Mouse (Mus musculus): ENCODE measurements around the gene Slc5a5.

The Slc5a5 gene

GRCm38 (mm10) chr8:70850947-70851346, 41.6 kb downstream of the Slc5a5 start:
- no peak for DNase-seq

DNA sequence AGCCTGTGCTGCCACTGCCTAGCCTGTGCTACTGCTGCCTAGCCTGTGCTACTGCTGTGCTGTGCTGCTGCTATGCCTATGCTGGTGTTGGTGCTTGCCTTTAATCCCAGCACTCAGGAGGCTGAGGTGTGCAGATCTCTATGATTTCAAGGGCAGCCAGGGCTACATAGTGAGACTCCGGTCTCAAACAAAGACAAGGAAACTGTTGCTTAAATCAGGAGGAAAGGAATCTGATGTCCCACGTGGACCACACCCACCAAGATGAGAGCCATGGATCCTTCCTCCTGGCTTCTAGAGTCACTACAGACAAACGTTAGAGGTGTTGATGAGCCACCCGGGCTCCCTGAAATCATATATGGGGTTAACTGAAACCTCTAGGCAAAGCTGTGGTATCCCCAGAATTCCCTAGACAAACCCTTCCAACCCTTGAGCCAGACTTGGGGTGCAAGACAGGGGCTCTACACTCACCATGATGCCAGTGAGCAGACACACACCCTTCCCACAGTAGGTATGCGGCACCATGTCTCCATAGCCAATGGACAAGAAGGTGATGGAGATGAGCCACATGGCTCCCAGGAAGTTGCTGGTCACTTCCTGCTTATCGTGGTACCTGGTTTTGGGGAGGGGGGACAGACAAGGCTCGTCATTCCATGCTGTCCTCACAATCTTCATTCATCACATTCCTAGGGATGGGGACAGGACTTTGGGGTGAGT, 42.3 kb downstream of the Slc5a5 start:
- no peak for DNase-seq

DNA sequence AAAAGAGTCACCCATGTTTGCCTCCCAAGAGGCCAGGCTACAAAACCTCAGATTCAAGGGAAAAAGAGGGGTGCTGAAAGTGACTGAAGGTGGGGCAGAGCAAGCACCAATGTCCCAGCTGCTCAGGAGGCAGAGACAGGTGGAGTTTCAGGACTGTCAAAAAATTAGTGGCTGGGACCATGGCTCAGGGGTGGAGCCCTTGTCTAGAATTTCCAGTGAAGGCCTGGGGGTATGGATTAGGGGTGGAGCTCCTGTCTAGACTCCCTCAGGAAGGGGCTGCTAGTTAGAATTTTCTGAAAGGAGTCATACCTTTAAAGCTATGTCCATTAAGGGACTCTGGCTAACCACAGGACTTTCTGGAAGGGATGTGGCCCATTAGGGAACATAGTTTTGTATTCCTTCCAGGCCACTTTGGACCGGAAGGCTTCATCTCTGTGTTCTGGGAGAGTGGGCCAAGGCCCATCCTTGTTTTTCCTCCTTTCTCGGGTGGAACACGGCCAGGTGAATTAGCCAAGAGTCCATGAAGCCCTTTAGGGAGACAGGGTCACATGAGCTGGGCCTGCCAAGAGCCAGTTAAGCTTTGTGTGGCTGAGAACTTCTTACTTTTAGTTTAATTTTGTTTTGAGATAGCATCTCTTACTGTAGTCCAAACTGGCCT, 43.1 kb downstream of the Slc5a5 start:
- no peak for DNase-seq

DNA sequence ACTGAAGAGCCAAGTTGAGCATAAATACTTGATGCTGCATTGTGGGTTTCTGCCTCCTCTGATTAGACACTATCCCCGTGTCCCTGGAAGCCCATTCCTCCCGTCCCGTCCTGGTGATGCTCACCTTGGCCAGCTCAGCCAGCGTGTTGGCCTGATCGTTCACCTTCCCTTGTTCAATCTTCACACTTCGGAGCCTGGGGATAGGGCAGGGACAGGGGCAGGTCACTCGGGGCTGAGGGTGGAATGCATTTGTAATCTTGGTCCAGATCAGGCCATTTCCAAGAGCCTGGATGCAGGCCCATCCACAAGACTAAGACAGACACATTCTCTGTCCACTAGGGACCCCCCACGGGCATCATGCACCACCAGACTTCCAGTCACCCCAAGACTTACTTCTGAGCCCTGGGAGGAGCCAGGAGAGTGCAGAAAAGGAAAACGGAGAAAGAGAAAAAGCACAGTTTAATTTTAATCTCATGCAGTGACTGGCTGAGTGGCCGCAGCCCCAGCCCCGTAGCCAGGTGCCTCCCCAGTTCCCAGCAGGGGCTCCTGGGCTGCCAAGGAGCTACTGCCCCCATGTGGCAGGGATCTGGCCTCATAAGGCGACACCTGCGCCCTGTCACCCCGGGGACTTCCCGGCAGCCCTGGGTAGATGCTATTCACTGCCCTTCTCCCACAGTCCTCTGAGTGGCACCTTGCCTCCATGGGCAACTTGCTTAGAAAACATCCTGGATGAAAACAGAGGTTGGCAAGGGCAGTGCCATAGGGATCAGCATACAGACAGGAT, 46.0 kb downstream of the Slc5a5 start:
- DNase-seq: no peak

- no peak for DNase-seq
Measured at GRCm38 (mm10) chr8:70845108-70845507, 47.4 kb downstream of the Slc5a5 start.

- DNase-seq: peak; percentile 86
Measured at GRCm38 (mm10) chr8:70844523-70844922, 48.0 kb downstream of the Slc5a5 start.

DNA sequence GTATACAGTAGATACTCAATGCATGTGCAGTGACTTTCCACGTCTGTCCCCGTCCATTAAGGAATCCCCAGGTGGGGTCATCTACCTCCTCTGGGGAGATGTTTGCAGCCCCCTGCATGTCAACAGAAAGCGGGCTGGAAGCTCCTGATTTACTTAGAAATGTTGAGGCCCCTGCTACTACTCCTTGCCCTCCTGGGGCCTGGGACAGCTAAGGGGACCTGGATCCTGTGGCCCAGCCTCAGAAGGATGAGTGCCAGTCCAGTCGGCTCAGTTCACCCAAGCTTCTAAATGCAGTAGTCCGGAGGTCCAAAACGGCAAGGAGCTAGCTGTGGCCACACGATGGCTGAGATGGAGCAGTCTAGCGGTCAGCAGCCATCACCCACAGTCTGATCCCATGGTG, 48.6 kb downstream of the Slc5a5 start:
- no peak for DNase-seq

- DNase-seq: no peak
Measured at GRCm38 (mm10) chr8:70843214-70843773, 49.3 kb downstream of the Slc5a5 start.

DNA sequence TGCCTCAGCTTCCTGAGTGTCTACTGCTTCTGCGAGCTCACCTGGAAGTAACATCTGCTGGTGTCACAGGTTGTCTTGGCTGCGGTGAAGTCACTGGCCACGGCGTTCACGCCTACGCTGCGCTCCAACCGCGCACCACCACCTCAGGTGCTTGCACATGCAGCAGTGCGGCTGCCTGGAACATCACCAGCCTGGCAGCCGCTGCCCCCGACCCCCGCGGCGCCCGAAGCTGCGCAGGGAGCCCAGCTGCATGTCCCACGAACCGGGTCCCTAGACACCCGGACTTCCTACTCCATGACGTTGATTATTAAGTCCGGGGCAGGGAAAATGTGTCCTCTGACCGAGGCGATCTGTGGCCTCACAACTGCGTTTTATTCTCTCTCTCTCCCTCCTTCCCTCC, 50.1 kb downstream of the Slc5a5 start:
- DNase-seq: no peak

DNA sequence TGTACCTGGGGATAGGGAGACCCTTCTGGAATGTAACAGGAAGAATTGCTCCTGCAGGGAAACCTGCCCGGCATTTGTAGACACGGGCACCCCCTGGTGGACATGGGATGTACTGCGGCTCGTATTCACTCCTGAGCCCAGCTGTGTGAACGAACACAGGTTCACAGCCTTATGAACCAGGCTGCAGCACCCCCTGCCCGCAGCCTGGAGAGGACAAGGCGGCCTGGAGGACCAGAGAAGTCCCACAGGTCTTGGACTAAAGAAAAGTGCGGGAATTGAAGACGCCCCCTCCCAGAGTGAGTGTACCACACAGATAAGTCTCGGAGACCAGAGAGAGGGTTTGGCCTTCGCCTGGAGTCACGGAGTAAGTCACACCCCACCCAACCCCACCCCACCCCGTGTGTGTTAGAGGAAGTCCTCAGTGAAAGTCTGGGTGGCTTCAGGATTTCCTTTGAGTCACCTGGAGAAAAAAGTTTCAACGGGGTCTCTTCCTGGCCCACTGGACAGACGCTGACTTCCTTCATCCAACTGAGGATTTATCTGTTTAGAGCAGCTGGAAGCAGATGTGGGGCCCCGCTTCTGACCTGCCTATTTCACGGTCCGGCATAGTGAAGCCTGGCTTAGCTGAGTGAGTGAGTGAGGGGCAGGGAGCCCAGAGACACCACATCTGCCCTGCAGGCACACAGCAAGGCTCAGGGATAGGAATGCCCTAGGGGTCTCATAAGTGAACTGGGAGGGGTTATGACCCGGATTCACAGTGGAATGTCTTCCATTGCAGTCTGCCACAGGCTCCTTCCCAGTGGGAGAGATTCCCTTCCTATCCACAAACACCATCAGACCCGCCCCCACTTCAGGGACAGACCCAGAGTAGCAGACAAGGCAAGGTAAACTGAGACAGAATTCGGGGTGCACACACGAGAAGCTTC, 51.1 kb downstream of the Slc5a5 start:
- DNase-seq: peak; percentile 92

- no peak for DNase-seq
Measured at GRCm38 (mm10) chr8:70840590-70840989, 52.0 kb downstream of the Slc5a5 start.

- peak; percentile 100 for DNase-seq
Measured at GRCm38 (mm10) chr8:70839408-70840351, 52.9 kb downstream of the Slc5a5 start, which contains the start of gene Arrdc2. Gene Arrdc2, minus strand, starts transcription at chr8:70839720.

DNA sequence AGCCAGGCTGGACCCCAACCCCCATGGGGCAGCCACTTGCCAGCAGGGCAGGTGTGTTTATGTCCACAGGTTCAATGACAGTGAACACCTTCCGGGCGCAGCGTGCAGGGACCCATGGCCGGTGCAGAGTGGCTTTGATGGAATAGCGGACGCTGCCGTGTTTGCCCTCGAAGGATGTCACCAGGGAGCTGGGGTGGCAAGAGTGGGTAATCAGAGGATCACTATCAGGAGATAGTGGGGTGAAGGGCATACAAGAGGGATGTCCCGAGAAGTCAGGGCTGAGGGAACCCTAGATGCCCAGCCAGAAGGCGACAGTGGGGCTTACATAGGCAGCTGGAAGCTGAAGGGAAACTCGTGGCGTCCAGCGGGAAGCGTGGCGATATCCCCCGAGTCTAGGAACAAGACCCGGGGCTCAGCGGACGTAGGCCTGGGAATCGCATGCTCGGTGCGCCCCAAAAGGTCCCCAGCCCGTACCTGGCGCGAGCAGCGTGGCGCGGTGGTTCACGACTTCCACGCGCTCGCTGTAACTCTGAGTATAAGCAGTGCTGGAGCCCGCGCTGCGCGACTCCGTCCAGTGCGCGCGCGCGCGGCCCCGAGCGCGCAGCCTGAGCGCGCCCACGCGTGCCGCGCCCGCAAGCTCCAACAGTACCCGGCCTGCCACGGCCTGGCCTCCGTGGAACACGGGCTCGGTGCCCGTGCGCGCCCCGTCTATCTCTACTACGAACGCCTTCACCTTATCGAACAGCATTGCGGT, 53.7 kb downstream of the Slc5a5 start:
- peak; percentile 68 for DNase-seq

DNA sequence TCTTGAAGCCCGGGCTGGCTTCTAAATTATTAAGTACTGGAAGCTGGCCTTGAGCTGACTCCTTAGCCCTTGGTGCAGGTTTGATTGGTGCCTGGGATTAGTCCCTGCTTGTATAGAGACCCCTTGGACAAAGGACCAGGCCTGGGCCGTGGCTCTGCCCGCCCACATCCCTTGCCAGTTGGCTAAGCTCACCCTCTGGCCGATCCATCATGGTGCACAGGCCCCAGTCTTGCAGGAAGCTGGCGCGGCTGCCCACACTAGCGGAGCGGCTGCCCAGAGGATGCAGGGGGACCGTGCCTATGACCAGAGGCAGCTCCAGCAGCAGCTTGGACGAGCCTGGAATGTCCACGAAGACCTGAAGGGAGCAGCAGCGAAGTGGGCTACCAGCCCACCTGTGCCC, 55.9 kb downstream of the Slc5a5 start:
- DNase-seq: no peak

DNA sequence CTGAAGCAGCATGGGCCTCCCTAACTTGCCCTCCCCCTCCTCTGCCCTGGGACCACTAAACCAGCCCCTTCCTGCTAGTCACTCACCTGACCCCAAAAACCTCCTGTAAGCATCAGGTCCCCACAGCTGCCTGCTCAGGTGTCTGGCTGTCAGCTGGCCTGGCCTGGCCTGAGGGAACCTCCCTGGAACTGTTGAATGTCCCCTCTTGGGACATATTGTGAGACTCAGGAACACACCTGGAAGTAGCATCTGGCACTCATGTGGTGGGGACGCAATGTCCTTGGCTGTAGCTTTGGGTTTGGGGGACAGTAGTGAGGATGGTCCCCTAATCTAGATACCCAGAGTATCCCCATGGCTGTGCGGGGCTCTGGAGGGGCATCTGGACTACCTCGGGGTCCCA, 58.5 kb downstream of the Slc5a5 start:
- no peak for DNase-seq

GRCm38 (mm10) chr8:70833520-70833919, 59.0 kb downstream of the Slc5a5 start:
- DNase-seq: no peak

- DNase-seq: no peak
Measured at GRCm38 (mm10) chr8:70833018-70833482, 59.5 kb downstream of the Slc5a5 start.
